Mouse (Mus musculus): ENCODE measurements at regions not wholly inside any gene's neighbourhood (a gene's known extent, or its start where the extent isn't known, plus 50 kb on each side); places are given as distances from the start of the nearest gene placed in this dataset.
A peak's percentile ranks its signal among the peaks of the same experiment; 100 is the strongest.

DNA sequence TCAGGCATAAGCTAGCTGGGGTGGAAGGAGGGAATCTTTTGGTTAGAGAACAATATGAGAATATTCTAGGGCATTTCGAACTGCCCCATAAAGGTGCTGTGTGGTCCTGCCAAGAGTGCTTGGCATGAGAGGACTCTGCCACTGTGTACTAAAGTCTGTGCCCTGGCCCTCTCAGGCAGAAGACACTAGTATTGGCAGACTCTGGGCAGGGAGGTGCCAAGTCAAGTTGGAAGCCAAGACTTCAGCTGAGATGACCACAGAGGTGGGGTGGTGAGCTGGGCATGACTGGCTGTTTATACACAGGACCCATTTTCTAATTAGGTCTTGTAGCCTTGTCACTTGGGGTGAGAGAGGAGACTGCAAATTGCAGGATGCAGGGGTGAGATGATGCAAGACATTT lies 104.4 kb upstream of the Glra1 start:
- H3K4me3 ChIP-seq (ENCODE audit: low read length) = no peak overlapping the region
- DNase-seq (ENCODE audit: low spot score) (peak; percentile 60), ATAC-seq (peak; percentile 78; the same call in 1 of the 2 replicates)
- no peaks in the 10 kb centered on the region; the same call in 1 of the 2 replicates for H3K4me1 ChIP-seq (ENCODE audit: insufficient read depth, low read length)
- H3K4me2 ChIP-seq (ENCODE audit: low read depth, low read length) = no peak overlapping the region
- H3K9me3 ChIP-seq (ENCODE audit: low read length) = no peaks in the 10 kb centered on the region
- no peak overlapping the region for H3K9ac ChIP-seq (replicated peaks; ENCODE audit: low read length)
- no peak for TF ChIP-seq CTCF (IDR thresholded peaks at IDR 0.05; ENCODE audit: low read depth)
- H3K36me3 ChIP-seq (ENCODE audit: insufficient read depth, low read length) = no peaks in the 10 kb centered on the region
- H3K27me3 ChIP-seq (ENCODE audit: insufficient read depth, low read length) = no peaks in the 10 kb centered on the region
- 36% methylated on average over 1 of the region's 1 CpGs for WGBS
- no peak overlapping the region for H3K27ac ChIP-seq

DNA sequence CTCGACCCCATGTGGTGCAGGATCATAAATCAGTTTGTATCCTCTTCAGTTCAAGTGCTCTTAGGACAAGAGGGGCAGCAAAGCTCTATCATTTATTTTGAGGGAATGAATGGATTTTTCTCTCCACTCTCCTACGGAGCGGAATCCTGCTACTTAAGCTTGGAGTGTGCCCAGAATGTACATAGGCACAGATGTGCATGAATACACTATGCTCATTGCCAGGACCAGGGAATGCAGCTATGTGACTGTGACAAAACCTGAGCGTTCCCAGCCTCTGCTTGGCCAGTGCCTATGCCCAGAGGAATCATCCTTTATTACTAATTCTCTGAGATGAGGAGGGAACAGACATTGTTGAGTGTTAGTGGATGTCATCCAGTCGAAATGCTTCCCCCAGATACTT lies 99.5 kb upstream of the Glra1 start:
- Histone ChIP-seq H3K27ac (no peak overlapping the region), H3K4me1 (ENCODE audit: insufficient read depth, low read length) (no peaks in the 10 kb centered on the region), H3K9me3 (ENCODE audit: low read length) (no peaks in the 10 kb centered on the region), H3K4me2 (ENCODE audit: low read depth, low read length) (no peak overlapping the region), H3K36me3 (ENCODE audit: insufficient read depth, low read length) (no peaks in the 10 kb centered on the region), H3K4me3 (ENCODE audit: low read length) (no peak overlapping the region), H3K27me3 (ENCODE audit: insufficient read depth, low read length) (no peaks in the 10 kb centered on the region), H3K9ac (replicated peaks; ENCODE audit: low read length) (no peak overlapping the region)
- 63% methylated on average over 5 of the region's 5 CpGs for WGBS
- ATAC-seq = no peak
- TF ChIP-seq CTCF (IDR thresholded peaks at IDR 0.05; ENCODE audit: low read depth) = no peak
- DNase-seq (ENCODE audit: low spot score) = no peak

DNA sequence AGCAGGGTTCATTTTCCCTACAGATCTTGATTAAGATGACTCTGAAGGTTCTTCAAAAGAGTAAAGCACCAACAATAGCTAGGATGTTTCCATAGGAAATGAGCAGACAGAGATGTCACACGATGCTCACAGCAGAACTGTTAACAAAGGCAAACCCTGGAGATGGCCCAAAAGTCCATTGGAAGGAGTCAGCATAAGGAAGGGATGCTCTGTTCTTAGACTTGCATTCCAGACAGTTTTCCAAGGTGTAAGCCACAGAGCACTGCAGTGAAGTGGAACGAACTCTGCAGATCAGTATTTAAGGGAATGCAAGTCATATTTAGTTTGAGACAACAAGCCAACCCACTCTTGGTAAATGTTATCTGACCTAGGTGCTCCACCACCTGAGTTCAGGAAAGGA lies 93.9 kb upstream of the Glra1 start:
- Histone ChIP-seq H3K27me3 (ENCODE audit: insufficient read depth, low read length) (no peaks in the 10 kb centered on the region), H3K9me3 (ENCODE audit: low read length) (no peaks in the 10 kb centered on the region), H3K4me3 (ENCODE audit: low read length) (no peak overlapping the region), H3K9ac (replicated peaks; ENCODE audit: low read length) (no peak overlapping the region), H3K27ac (no peak overlapping the region), H3K36me3 (ENCODE audit: insufficient read depth, low read length) (no peaks in the 10 kb centered on the region), H3K4me1 (ENCODE audit: insufficient read depth, low read length) (no peaks in the 10 kb centered on the region), H3K4me2 (ENCODE audit: low read depth, low read length) (no peak overlapping the region)
- TF ChIP-seq CTCF (IDR thresholded peaks at IDR 0.05; ENCODE audit: low read depth) = no peak
- DNase-seq (ENCODE audit: low spot score) (no peak), ATAC-seq (no peak)
- WGBS = 86% methylated on average over 2 of the region's 2 CpGs

DNA sequence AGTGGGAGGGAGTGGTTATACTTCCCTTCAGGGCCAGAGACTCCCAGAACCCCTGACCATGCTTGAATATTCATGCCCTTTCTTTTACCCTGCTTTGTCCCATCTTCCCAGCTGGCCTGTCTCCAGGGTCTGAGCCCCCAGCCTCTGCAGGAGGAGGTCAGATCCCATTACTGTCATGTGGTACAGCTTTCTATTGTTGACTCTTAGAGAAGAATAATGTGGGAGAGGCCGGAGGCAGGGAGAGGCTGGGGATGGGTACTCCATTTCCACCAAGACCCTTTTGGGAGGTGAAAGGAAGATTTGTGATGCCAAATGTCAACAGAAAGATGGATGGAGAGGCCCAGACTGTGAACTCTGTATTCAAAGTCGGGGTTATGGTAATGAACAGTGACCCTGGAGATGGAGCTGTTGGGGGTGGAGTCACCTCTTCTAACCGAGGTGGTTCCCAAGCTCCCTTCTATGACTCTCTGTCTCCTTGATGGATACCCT lies 77.1 kb upstream of the Glra1 start:
- H3K36me3 ChIP-seq (ENCODE audit: insufficient read depth, low read length) = no peaks in the 10 kb centered on the region
- TF ChIP-seq CTCF (IDR thresholded peaks at IDR 0.05; ENCODE audit: low read depth) = no peak
- H3K9me3 ChIP-seq (ENCODE audit: low read length) = no peaks in the 10 kb centered on the region
- no peak overlapping the region for H3K27ac ChIP-seq
- H3K9ac ChIP-seq (replicated peaks; ENCODE audit: low read length) = no peak overlapping the region
- no peak overlapping the region for H3K4me3 ChIP-seq (ENCODE audit: low read length)
- no peaks in the 10 kb centered on the region for H3K27me3 ChIP-seq (ENCODE audit: insufficient read depth, low read length)
- ATAC-seq (no peak), DNase-seq (ENCODE audit: low spot score) (no peak)
- no peaks in the 10 kb centered on the region for H3K4me1 ChIP-seq (ENCODE audit: insufficient read depth, low read length)
- WGBS = 12% methylated on average over 3 of the region's 3 CpGs
- H3K4me2 ChIP-seq (ENCODE audit: low read depth, low read length) = no peak overlapping the region

DNA sequence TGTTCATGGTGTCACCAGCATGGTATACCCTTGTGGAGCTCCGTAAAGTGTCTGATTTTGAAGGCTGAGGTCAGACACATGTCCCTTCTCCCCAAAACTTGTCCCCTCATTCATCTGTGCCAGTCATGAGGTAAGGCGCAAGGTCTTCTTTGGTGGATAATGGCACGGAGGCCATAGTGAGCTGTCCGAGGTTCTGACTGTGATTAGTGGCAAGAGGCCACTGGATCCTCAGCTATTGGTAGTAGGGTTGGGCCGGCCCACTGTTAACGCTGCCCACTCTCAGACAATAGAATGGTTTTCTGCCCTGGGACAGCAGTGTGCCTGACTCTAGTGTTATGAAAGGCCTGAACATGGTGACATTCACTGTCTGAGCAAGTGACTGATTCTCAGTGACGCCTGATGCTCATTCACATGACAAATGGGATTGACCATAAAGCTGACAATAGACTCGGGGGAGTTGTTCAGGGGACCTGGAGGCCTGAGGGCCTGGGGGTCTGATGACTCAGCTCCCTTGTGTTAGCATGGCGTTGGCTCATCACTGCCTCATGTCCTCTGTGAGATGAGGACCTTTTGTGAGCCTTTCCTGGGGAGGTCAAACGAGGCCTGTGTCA lies 74.5 kb upstream of the Glra1 start:
- Histone ChIP-seq H3K9me3 (ENCODE audit: low read length) (no peaks in the 10 kb centered on the region), H3K4me3 (ENCODE audit: low read length) (no peak overlapping the region), H3K4me1 (ENCODE audit: insufficient read depth, low read length) (no peaks in the 10 kb centered on the region), H3K9ac (replicated peaks; ENCODE audit: low read length) (no peak overlapping the region), H3K4me2 (ENCODE audit: low read depth, low read length) (no peak overlapping the region), H3K27ac (no peak overlapping the region), H3K27me3 (ENCODE audit: insufficient read depth, low read length) (no peaks in the 10 kb centered on the region), H3K36me3 (ENCODE audit: insufficient read depth, low read length) (no peaks in the 10 kb centered on the region)
- TF ChIP-seq CTCF (IDR thresholded peaks at IDR 0.05; ENCODE audit: low read depth) = no peak
- WGBS = 33% methylated on average over 10 of the region's 10 CpGs
- DNase-seq (ENCODE audit: low spot score) (no peak), ATAC-seq (no peak)

DNA sequence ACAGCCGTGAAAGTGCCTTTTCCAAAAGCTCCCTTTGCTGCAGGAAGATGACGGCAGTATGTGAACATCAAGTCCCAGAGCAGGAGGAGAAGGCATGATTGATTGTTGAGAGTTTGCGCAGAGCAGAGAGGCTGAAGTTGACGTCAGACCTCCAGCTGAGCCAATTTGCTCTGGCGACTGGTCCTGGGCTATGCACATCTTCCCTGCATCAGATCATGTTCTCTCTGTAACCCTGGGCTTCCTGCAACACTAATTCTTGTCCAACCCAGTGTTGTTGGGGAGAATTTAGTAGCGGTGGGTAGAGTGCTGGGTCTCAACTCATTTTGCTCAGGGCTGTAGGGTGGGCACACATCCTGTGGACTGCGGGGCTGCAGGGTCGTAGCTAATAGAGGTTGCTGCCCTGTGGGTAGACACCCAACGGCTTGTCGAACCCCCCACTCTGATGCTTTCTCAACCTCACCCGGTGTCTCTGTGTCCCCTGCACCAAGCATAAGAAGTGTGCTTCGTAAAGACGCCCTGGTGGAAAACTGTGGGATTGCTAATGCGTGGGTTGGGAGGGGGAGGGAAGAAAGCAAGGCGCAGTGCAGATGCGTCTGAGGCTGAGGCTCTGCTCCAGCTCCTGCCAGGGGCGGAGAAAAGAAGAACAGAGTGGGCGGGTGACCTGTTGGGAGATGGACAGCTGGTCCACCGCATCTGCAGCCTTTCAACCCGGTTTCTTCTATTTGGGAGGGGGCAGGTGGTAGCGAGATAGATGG lies 73.4 kb upstream of the Glra1 start:
- H3K4me2 ChIP-seq (ENCODE audit: low read depth, low read length) = peak overlapping the region; percentile 42
- 36% methylated on average over 21 of the region's 21 CpGs for WGBS
- H3K9me3 ChIP-seq (ENCODE audit: low read length) = no peaks in the 10 kb centered on the region
- H3K4me1 ChIP-seq (ENCODE audit: insufficient read depth, low read length) = no peaks in the 10 kb centered on the region
- ATAC-seq = peak; percentile 88
- H3K27ac ChIP-seq = no peak overlapping the region
- H3K4me3 ChIP-seq (ENCODE audit: low read length) = no peak overlapping the region
- no peaks in the 10 kb centered on the region for H3K36me3 ChIP-seq (ENCODE audit: insufficient read depth, low read length)
- peak; percentile 76 for DNase-seq (ENCODE audit: low spot score)
- TF ChIP-seq CTCF (IDR thresholded peaks at IDR 0.05; ENCODE audit: low read depth) = peak; percentile 62
- H3K27me3 ChIP-seq (ENCODE audit: insufficient read depth, low read length) = no peaks in the 10 kb centered on the region
- H3K9ac ChIP-seq (replicated peaks; ENCODE audit: low read length) = no peak overlapping the region; the same call in 1 of the 2 replicates

DNA sequence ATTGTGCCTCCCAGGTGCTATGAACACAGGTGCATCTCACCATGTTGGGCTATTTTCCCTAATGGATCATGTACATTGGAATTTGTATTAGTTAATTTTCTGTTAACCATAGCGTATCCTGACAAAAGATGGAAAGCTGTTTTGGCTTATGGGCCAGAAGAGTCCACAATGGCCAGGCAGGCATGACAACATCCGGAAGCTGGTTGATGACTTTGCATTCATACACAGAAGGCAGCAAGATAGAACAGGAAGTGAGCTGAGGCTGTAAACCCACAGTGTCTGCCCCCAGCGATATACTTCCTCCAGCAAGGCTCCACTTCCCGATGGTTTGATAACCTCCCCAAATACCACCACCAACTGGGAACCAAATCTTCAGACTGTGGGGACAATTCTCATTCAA lies 55.1 kb upstream of the Glra1 start:
- WGBS = 88% methylated on average over 4 of the region's 4 CpGs
- H3K4me3 ChIP-seq (ENCODE audit: low read length) = no peak overlapping the region
- H3K9ac ChIP-seq (replicated peaks; ENCODE audit: low read length) = no peak overlapping the region
- ATAC-seq = no peak
- H3K4me1 ChIP-seq (ENCODE audit: insufficient read depth, low read length) = no peaks in the 10 kb centered on the region
- no peaks in the 10 kb centered on the region for H3K27me3 ChIP-seq (ENCODE audit: insufficient read depth, low read length)
- H3K27ac ChIP-seq = no peak overlapping the region
- no peak for DNase-seq (ENCODE audit: low spot score)
- no peak overlapping the region for H3K4me2 ChIP-seq (ENCODE audit: low read depth, low read length)
- no peak for TF ChIP-seq CTCF (IDR thresholded peaks at IDR 0.05; ENCODE audit: low read depth)
- no peaks in the 10 kb centered on the region for H3K9me3 ChIP-seq (ENCODE audit: low read length)
- H3K36me3 ChIP-seq (ENCODE audit: insufficient read depth, low read length) = no peaks in the 10 kb centered on the region

Data from hindbrain, postnatal 0 days (tissue).